Mouse (Mus musculus): Measurements from ENCODE around the gene Gm21677. TPM values are rescaled to one million over a fixed set of nuclear protein-coding genes. Genes with fewer than 3 reads are reported as not detected.
"Not testable (repeated sequence)": the region's sequence is repeated elsewhere in the genome, so short reads cannot be mapped to it uniquely, and the experiment has no call there.

The Gm21677 gene
- total RNA-seq (2014; rRNA removed; ENCODE audit: low replicate concordance) (not detected in 2 replicates), polyA plus RNA-seq (2015; fragmentation: Nextera tagmentation; extraction: Ambion mirVana) (not detected in 2 replicates)

- not testable (repeated sequence) for H3K27me3 ChIP-seq (ENCODE audit: control insufficient read depth, insufficient read depth, low read length); DNase-seq (ENCODE audit: low spot score); ATAC-seq (ENCODE audit: insufficient read depth, low read depth); H3K9me3 ChIP-seq (replicated peaks; ENCODE audit: control insufficient read depth, low read length); H3K36me3 ChIP-seq (replicated peaks; ENCODE audit: control insufficient read depth, insufficient read depth, low read length); H3K4me2 ChIP-seq (ENCODE audit: low read depth, low read length); H3K4me3 ChIP-seq (ENCODE audit: low read depth, low read length); H3K27ac ChIP-seq (ENCODE audit: low read depth); H3K9ac ChIP-seq (replicated peaks; ENCODE audit: low read depth, low read length); H3K4me1 ChIP-seq (ENCODE audit: control insufficient read depth, insufficient read depth)
- no CpG with 5 or more reads among the region's 9 CpGs for WGBS
These were observed at the start of gene Gm21677 for GRCm38 (mm10) chrY:3306349-3306748. Gene Gm21677, minus strand, starts transcription at chrY:3306449.

- ATAC-seq (ENCODE audit: insufficient read depth, low read depth); DNase-seq (ENCODE audit: low spot score); H3K9ac ChIP-seq (replicated peaks; ENCODE audit: low read depth, low read length); H3K27ac ChIP-seq (ENCODE audit: low read depth); H3K36me3 ChIP-seq (replicated peaks; ENCODE audit: control insufficient read depth, insufficient read depth, low read length); H3K9me3 ChIP-seq (replicated peaks; ENCODE audit: control insufficient read depth, low read length); H3K4me2 ChIP-seq (ENCODE audit: low read depth, low read length); H3K4me1 ChIP-seq (ENCODE audit: control insufficient read depth, insufficient read depth); H3K27me3 ChIP-seq (ENCODE audit: control insufficient read depth, insufficient read depth, low read length); H3K4me3 ChIP-seq (ENCODE audit: low read depth, low read length): not testable (repeated sequence)
- no CpG with 5 or more reads among the region's 9 CpGs for WGBS
These were observed 39.0 kb upstream of the Gm21677 start, which contains the start of gene Gm21693 for GRCm38 (mm10) chrY:3345229-3345628. Gene Gm21693, minus strand, starts transcription at chrY:3345329.

GRCm38 (mm10) chrY:3340661-3341060 is 34.4 kb upstream of the Gm21677 start:
- not testable (repeated sequence) for H3K4me1 ChIP-seq (ENCODE audit: control insufficient read depth, insufficient read depth); H3K9me3 ChIP-seq (replicated peaks; ENCODE audit: control insufficient read depth, low read length); ATAC-seq (ENCODE audit: insufficient read depth, low read depth); DNase-seq (ENCODE audit: low spot score); H3K27me3 ChIP-seq (ENCODE audit: control insufficient read depth, insufficient read depth, low read length); H3K9ac ChIP-seq (replicated peaks; ENCODE audit: low read depth, low read length); H3K27ac ChIP-seq (ENCODE audit: low read depth); H3K4me2 ChIP-seq (ENCODE audit: low read depth, low read length); H3K4me3 ChIP-seq (ENCODE audit: low read depth, low read length); H3K36me3 ChIP-seq (replicated peaks; ENCODE audit: control insufficient read depth, insufficient read depth, low read length)
- no CpG with 5 or more reads among the region's 11 CpGs for WGBS

Other genes starting within 250 kb of the Gm21677 start
- gene Gm21693, start 38.9 kb upstream of the Gm21677 start, total RNA-seq (2014; rRNA removed; ENCODE audit: low replicate concordance): not detected in 2 replicates
- not detected in 2 replicates for gene Gm21693, start 38.9 kb upstream of the Gm21677 start, polyA plus RNA-seq (2015; fragmentation: Nextera tagmentation; extraction: Ambion mirVana)
- gene Gm21704, start 103.7 kb upstream of the Gm21677 start, total RNA-seq (2014; rRNA removed; ENCODE audit: low replicate concordance): not detected in 2 replicates
- gene Gm21704, start 103.7 kb upstream of the Gm21677 start, polyA plus RNA-seq (2015; fragmentation: Nextera tagmentation; extraction: Ambion mirVana): not detected in 2 replicates
- not detected in 2 replicates for gene Gm21708, start 103.7 kb upstream of the Gm21677 start, total RNA-seq (2014; rRNA removed; ENCODE audit: low replicate concordance)
- not detected in 2 replicates for gene Gm21708, start 103.7 kb upstream of the Gm21677 start, polyA plus RNA-seq (2015; fragmentation: Nextera tagmentation; extraction: Ambion mirVana)